Mouse (Mus musculus) heart, embryonic 14.5 days (tissue): ENCODE measurements around the gene Sema4a. TPM values are rescaled to one million over a fixed set of nuclear protein-coding genes. Genes with fewer than 3 reads are reported as not detected.
A peak's percentile ranks its signal among the peaks of the same experiment; 100 is the strongest.

Experiments
- ATAC-seq: fragments of 200-750 bp; cut with Nextera tagmentation; 2 replicates; pipeline ENCODE4 v1.8.0; 2017; ENCODE audit warnings: low read depth, moderate TSS enrichment; ENCODE audit not compliant: insufficient number of reproducible peaks, insufficient read depth, low FRiP score
- H3K27ac ChIP-seq, 2 experiments: fragments of 200-500 bp in 1 of 2; fragments of 300-500 bp in 1 of 2; sonication (generic) in 1 of 2; replicated peaks in 1 of 2; 2 replicates each; pipeline ENCODE4 v1.5.1; 2012 to 2014; ENCODE audit warnings: low read depth in 2 of 2, low read length in 2 of 2, control low read depth in 1 of 2, mild to moderate bottlenecking in 1 of 2, mixed read lengths in 1 of 2; ENCODE audit not compliant: control insufficient read depth in 1 of 2, insufficient read depth in 1 of 2
- H3K27me3 ChIP-seq: fragments of 300-500 bp; sonication (generic); 2 replicates; pipeline ENCODE4 v1.6.1; 2014; ENCODE audit warnings: mild to moderate bottlenecking, low read length, control low read depth; ENCODE audit not compliant: control insufficient read depth, insufficient read depth
- H3K36me3 ChIP-seq: fragments of 300-500 bp; sonication (generic); 2 replicates; pipeline ENCODE4 v1.6.1; 2014; ENCODE audit warnings: mild to moderate bottlenecking, control low read depth, low read length, mixed read lengths; ENCODE audit not compliant: control insufficient read depth, insufficient read depth
- H3K4me1 ChIP-seq, 2 experiments: fragments of 200-500 bp in 1 of 2; fragments of 300-500 bp in 1 of 2; sonication (generic) in 1 of 2; 2 replicates each; pipeline ENCODE4 v1.6.1; 2012 to 2014; ENCODE audit warnings: low read length in 2 of 2, control low read depth in 1 of 2, mixed read lengths in 1 of 2; ENCODE audit not compliant: control insufficient read depth in 2 of 2, insufficient read depth in 2 of 2
- H3K4me2 ChIP-seq: fragments of 300-500 bp; sonication (generic); 2 replicates; pipeline ENCODE4 v1.6.1; 2014; ENCODE audit warnings: mild to moderate bottlenecking, low read length
- H3K4me3 ChIP-seq, 2 experiments: fragments of 200-500 bp in 1 of 2; fragments of 300-500 bp in 1 of 2; sonication (generic) in 1 of 2; 2 replicates each; pipeline ENCODE4 v1.5.1; 2012 to 2014; ENCODE audit warnings: low read length in 2 of 2, mild to moderate bottlenecking in 2 of 2, control low read depth in 1 of 2, low read depth in 1 of 2, moderate library complexity in 1 of 2; ENCODE audit not compliant: control insufficient read depth in 1 of 2, insufficient read depth in 1 of 2
- H3K9ac ChIP-seq: fragments of 300-500 bp; sonication (generic); 2 replicates; pipeline ENCODE4 v1.6.1; 2014; ENCODE audit warnings: mild to moderate bottlenecking, low read length
- H3K9me3 ChIP-seq: fragments of 300-500 bp; sonication (generic); 2 replicates; pipeline ENCODE4 v1.6.1; 2016; ENCODE audit warnings: low read length, control low read depth; ENCODE audit not compliant: control insufficient read depth
- WGBS: fragments of 180-500 bp; shearing (Covaris S2); extraction: QIAGEN DNeasy Blood & Tissue Kit; methylation state at CpG from one replicate; pipeline ENCODE4 v1.1.7; 2014; 5-methylcytosine and 5-hydroxymethylcytosine counted together
- polyA plus RNA-seq: library from polyadenylated mRNA; unstranded; fragments of >200 nt; fragmentation: Nextera tagmentation; extraction: Ambion mirVana; gene quantifications from 2 replicates; pipeline ENCODE4 v1.2.1, GENCODE M21; 2014

The Sema4a gene
- polyA plus RNA-seq, 1 experiment from 2014 or later, result 1.4 TPM

DNA sequence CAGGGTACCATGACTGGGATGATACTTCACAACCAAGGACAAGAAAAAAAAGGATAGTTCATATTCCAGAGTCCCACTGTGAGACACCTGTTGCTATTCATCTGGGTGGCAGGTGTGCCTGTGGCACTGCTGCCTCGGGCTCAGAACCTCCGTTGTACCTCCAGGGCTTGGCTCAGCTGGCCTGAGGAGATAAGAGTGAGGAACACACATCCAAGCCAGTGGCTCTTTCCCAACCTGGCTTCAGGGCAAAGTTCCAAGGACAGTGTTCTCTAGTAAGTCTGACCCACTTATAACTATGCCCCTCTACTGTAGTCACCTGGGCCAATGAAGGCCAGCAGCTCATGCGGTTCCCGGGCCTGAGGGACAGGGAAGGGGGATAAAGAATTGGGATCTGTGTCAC, 49.3 kb downstream of the Sema4a start:
- no peak overlapping the region for H3K27ac ChIP-seq
- H3K4me1 ChIP-seq, result peaks cover 8 to 22% of the 10 kb centered on the region in 2 experiments
- H3K4me2 ChIP-seq, result no peak overlapping the region
- ATAC-seq, result no peak
- H3K4me3 ChIP-seq, result no peak overlapping the region
- H3K36me3 ChIP-seq, result peaks cover 52% of the 10 kb centered on the region
- WGBS, result 87% methylated on average over 4 of the region's 4 CpGs
- no peaks in the 10 kb centered on the region for H3K27me3 ChIP-seq
- H3K9me3 ChIP-seq, result no peaks in the 10 kb centered on the region
- H3K9ac ChIP-seq, result no peak overlapping the region

DNA sequence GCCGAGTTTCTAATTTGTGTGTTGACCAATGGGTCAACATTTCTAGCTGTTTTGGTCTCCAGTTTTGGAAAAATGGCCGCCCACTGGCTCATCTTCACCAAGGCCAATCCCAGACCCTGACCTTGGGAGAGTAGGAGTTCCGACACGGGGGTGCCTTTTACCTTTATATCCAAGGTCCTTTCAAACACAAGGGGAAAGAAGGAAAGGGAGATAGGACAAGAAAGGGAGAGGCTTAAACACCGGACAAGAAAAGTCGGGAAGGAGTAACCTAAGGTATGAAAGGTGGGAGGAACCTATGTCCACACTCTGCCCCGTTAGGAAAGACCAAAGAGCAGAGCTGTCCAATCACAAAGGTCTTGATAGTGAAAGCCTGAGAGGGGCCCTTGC, 50.3 kb downstream of the Sema4a start:
- Histone ChIP-seq H3K9me3 (no peaks in the 10 kb centered on the region), H3K4me2 (peak overlapping the region; percentile 83), H3K9ac (peak overlapping the region; percentile 93), H3K4me3 (peak overlapping the region; percentile 71 to 80; a peak in 3 of 4 replicates), H3K27ac (peak overlapping the region; percentile 40 to 99), H3K36me3 (peaks cover 42% of the 10 kb centered on the region), H3K4me1 (peaks cover 8 to 22% of the 10 kb centered on the region in 2 experiments), H3K27me3 (no peaks in the 10 kb centered on the region)
- WGBS, result 18% methylated on average over 7 of the region's 7 CpGs
- no peak for ATAC-seq

GRCm38 (mm10) chr3:88409741-88410644, 51.0 kb downstream of the Sema4a start, which contains the start of gene Pmf1:
TSS of gene Pmf1 (minus strand) at chr3:88410331.
- under 1% methylated on average over 54 of the region's 54 CpGs for WGBS
- ATAC-seq, result peak; percentile 89

GRCm38 (mm10) chr3:88408953-88409352, 52.0 kb downstream of the Sema4a start:
- Histone ChIP-seq H3K27me3 (no peaks in the 10 kb centered on the region), H3K9ac (peak overlapping the region; percentile 93), H3K36me3 (peaks cover 34% of the 10 kb centered on the region), H3K27ac (peak overlapping the region; percentile 99; a peak in 2 of 4 replicates), H3K4me1 (peaks cover 8 to 22% of the 10 kb centered on the region in 2 experiments), H3K4me2 (peak overlapping the region; percentile 83), H3K9me3 (no peaks in the 10 kb centered on the region), H3K4me3 (peak overlapping the region; percentile 71 to 80)
- whole genome bisulfite sequencing, result 51% methylated on average over 5 of the region's 5 CpGs
- no peak for ATAC-seq

More at GRCm38 (mm10) chr3:88409741-88410644, 51.0 kb downstream of the Sema4a start, which contains the start of gene Pmf1:
- Histone ChIP-seq H3K4me1 (peaks cover 8 to 22% of the 10 kb centered on the region in 2 experiments), H3K4me3 (peak within 1 kb of the TSS; percentile 71 to 80), H3K36me3 (peaks cover 39% of the 10 kb centered on the region), H3K4me2 (peak within 1 kb of the TSS; percentile 83), H3K27ac (peak within 1 kb of the TSS; percentile 99), H3K27me3 (no peaks in the 10 kb centered on the region), H3K9ac (peak within 1 kb of the TSS; percentile 93), H3K9me3 (no peaks in the 10 kb centered on the region)

- 53% methylated on average over 7 of the region's 7 CpGs for WGBS
- Histone ChIP-seq H3K4me3 (no peak overlapping the region), H3K4me1 (peaks cover 8 to 22% of the 10 kb centered on the region in 2 experiments), H3K4me2 (no peak overlapping the region), H3K27ac (no peak overlapping the region), H3K27me3 (no peaks in the 10 kb centered on the region), H3K9me3 (no peaks in the 10 kb centered on the region), H3K9ac (no peak overlapping the region), H3K36me3 (peaks cover 31% of the 10 kb centered on the region)
- no peak for ATAC-seq
Observed at GRCm38 (mm10) chr3:88407529-88407928, 53.5 kb downstream of the Sema4a start.

- ATAC-seq, result no peak
- no peak overlapping the region for H3K9ac ChIP-seq
- peaks cover 8 to 22% of the 10 kb centered on the region in 2 experiments for H3K4me1 ChIP-seq
- 4% methylated on average over 2 of the region's 2 CpGs for WGBS
- no peak overlapping the region for H3K27ac ChIP-seq
- no peak overlapping the region for H3K4me2 ChIP-seq
- no peak overlapping the region for H3K4me3 ChIP-seq
- H3K9me3 ChIP-seq, result no peaks in the 10 kb centered on the region
- peaks cover 26% of the 10 kb centered on the region for H3K36me3 ChIP-seq
- no peaks in the 10 kb centered on the region for H3K27me3 ChIP-seq
Observed at GRCm38 (mm10) chr3:88407090-88407489, 53.9 kb downstream of the Sema4a start.

GRCm38 (mm10) chr3:88403522-88404230, 57.3 kb downstream of the Sema4a start:
- WGBS, result 91% methylated on average over 10 of the region's 10 CpGs
- ATAC-seq, result no peak
- H3K4me3 ChIP-seq, result no peak overlapping the region

More at GRCm38 (mm10) chr3:88403522-88404230, 57.3 kb downstream of the Sema4a start:
- Histone ChIP-seq H3K27ac (no peak overlapping the region), H3K36me3 (peaks cover 30% of the 10 kb centered on the region), H3K9ac (no peak overlapping the region), H3K4me1 (peaks cover 0 to 10% of the 10 kb centered on the region in 2 experiments; a peak in 2 of 4 replicates), H3K9me3 (no peaks in the 10 kb centered on the region), H3K27me3 (no peaks in the 10 kb centered on the region), H3K4me2 (no peak overlapping the region)
